Mouse (Mus musculus): ENCODE measurements around the gene Trim17. TPM values are rescaled to one million over a fixed set of nuclear protein-coding genes. Genes with fewer than 3 reads are reported as not detected.

The Trim17 gene
- polyA plus RNA-seq, 1 experiment: not detected

DNA sequence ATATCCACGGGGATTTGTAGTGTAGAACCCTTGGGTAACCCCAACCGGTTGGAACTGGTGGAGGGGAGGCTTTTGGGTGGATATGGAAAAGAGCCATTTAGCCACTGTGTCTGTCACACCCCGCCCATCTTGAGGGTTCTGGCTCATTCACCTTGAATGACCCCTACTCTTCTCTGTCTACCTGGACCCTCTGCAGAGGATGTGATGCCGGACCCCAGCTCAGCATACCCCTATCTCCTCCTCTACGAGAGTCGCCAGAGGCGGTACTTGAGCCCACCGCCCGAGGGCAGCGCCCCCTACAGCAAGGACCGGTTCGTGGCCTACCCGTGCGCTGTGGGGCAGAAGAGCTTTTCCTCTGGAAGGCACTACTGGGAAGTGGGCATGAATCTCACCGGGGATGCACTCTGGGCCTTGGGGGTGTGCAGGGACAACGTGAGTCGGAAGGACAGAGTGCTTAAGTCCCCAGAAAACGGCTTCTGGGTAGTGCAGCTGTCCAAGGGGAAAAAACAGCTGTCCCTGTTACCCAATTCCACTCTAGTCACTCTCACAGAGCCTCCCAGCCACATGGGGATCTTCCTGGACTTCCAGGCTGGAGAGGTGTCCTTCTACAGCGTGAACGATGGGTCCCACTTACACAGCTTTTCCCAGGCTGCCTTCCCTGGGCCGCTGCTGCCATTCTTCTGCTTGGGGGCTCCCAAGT, 16.5 kb downstream of the Trim17 start:
- Histone ChIP-seq H3K4me1 (ENCODE audit: control insufficient read depth, insufficient read depth, low read length) (0 out of 2 replicates have a peak, but pooled peaks cover 4% of the 10 kb centered on the region), H3K27ac (ENCODE audit: insufficient read depth, low read depth, low read length) (no peak overlapping the region), H3K4me3 (ENCODE audit: insufficient read depth, low read depth, low read length) (no peak overlapping the region)
- WGBS: 89% methylated on average over 21 of the region's 21 CpGs
- TF ChIP-seq POLR2A (IDR thresholded peaks at IDR 0.05; ENCODE audit: insufficient read depth, low read depth, low read length) (no peak), CTCF (IDR thresholded peaks at IDR 0.05; ENCODE audit: insufficient read depth, low read depth, low read length) (no peak)

DNA sequence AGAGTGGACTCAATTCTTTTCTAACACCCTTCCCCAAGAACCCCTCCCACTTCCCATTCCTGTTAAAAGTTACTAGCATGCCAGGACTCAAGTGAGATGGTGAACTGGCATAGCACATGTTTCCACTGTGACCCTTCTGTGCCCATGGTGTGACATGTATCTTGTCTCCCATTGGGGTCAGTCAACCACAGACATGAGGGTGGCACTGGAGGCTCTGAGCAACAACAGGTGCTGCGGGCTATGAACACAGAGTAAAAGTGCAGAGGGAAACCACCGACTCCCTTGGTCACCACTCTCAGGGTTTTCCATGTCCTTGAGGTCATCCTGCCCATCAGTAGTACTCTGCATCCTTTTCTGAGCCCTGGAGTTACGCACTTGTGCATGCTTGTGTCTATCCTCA, 17.3 kb downstream of the Trim17 start:
- H3K4me1 ChIP-seq (ENCODE audit: control insufficient read depth, insufficient read depth, low read length): 0 out of 2 replicates have a peak, but pooled peaks cover 4% of the 10 kb centered on the region
- no peak overlapping the region for H3K27ac ChIP-seq (ENCODE audit: insufficient read depth, low read depth, low read length)
- 96% methylated on average over 3 of the region's 3 CpGs for WGBS
- H3K4me3 ChIP-seq (ENCODE audit: insufficient read depth, low read depth, low read length): no peak overlapping the region
- no peak for TF ChIP-seq CTCF (IDR thresholded peaks at IDR 0.05; ENCODE audit: insufficient read depth, low read depth, low read length)
- TF ChIP-seq POLR2A (IDR thresholded peaks at IDR 0.05; ENCODE audit: insufficient read depth, low read depth, low read length): no peak

DNA sequence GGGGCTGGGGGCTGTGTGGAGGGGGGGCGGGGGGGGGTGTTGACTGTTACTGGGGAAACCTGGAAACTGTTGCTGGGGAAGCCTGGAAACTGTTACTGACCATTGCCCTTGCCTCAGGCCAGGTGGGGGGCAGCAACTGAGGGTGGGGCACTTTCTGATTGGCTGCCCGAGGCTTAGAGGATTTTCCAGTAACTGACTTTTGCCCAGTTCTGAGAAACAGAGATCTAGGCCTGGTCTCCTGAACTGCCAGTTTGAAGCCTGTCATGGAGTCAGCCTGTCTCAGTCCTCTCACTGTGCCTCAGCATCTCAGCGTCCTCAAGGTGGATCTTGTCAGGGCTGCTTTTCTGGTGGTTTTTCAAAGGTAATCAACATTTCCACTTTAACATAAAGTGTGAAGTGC, 19.9 kb downstream of the Trim17 start:
- Histone ChIP-seq H3K4me1 (ENCODE audit: control insufficient read depth, insufficient read depth, low read length) (peaks cover 12% of the 10 kb centered on the region), H3K4me3 (ENCODE audit: insufficient read depth, low read depth, low read length) (no peak overlapping the region), H3K27ac (ENCODE audit: insufficient read depth, low read depth, low read length) (no peak overlapping the region)
- TF ChIP-seq CTCF (IDR thresholded peaks at IDR 0.05; ENCODE audit: insufficient read depth, low read depth, low read length) (no peak), POLR2A (IDR thresholded peaks at IDR 0.05; ENCODE audit: insufficient read depth, low read depth, low read length) (no peak)
- 88% methylated on average over 3 of the region's 3 CpGs for WGBS

DNA sequence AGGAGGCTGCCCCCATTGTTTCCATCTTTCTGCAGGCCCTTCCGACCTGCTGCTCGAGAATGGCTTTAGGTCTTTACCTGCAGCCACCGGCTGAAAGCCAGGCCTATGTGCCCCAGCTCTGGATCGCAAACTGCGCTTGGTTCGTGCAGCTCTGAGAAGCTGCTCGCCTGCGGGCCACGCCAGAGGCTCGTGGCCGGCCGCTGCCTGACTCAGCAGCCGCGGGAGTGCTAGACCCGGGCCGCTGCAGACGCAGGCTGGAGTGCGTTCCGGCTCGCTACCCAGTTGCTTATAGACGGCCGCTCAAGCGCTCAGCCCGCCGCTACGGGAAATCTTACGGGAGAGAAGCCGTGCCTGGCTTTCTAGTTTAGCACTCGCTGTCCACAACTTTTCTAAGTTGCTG, 22.7 kb downstream of the Trim17 start:
- under 1% methylated on average over 29 of the region's 29 CpGs for WGBS
- TF ChIP-seq POLR2A (IDR thresholded peaks at IDR 0.05; ENCODE audit: insufficient read depth, low read depth, low read length): no peak
- no peak for TF ChIP-seq CTCF (IDR thresholded peaks at IDR 0.05; ENCODE audit: insufficient read depth, low read depth, low read length)
- Histone ChIP-seq H3K4me1 (ENCODE audit: control insufficient read depth, insufficient read depth, low read length) (peaks cover 32% of the 10 kb centered on the region), H3K4me3 (ENCODE audit: insufficient read depth, low read depth, low read length) (peak overlapping the region; percentile 68), H3K27ac (ENCODE audit: insufficient read depth, low read depth, low read length) (no peak overlapping the region)

DNA sequence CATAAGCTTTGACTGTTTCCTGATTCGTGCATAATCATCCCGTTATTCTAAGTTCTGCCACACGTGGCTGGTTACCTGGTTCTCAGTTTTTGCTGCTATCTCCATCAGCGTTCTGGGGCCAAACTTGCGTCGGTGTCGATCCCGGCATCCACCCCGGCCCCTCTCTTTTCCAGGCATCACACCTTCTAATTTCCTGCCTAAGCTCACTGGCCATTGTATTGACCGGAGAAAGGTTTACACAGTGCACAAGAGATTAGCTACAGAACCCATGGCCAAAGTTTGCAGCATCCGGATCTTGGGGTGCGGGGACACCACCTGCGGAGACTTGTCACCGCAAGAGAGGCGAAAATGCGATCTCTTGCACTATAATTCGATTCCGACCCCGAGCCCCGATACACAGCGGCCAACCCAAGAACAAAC, 23.1 kb downstream of the Trim17 start:
- H3K4me3 ChIP-seq (ENCODE audit: insufficient read depth, low read depth, low read length): peak overlapping the region; percentile 68
- under 1% methylated on average over 21 of the region's 21 CpGs for WGBS
- no peak for TF ChIP-seq POLR2A (IDR thresholded peaks at IDR 0.05; ENCODE audit: insufficient read depth, low read depth, low read length)
- no peak overlapping the region for H3K27ac ChIP-seq (ENCODE audit: insufficient read depth, low read depth, low read length)
- peaks cover 37% of the 10 kb centered on the region for H3K4me1 ChIP-seq (ENCODE audit: control insufficient read depth, insufficient read depth, low read length)

DNA sequence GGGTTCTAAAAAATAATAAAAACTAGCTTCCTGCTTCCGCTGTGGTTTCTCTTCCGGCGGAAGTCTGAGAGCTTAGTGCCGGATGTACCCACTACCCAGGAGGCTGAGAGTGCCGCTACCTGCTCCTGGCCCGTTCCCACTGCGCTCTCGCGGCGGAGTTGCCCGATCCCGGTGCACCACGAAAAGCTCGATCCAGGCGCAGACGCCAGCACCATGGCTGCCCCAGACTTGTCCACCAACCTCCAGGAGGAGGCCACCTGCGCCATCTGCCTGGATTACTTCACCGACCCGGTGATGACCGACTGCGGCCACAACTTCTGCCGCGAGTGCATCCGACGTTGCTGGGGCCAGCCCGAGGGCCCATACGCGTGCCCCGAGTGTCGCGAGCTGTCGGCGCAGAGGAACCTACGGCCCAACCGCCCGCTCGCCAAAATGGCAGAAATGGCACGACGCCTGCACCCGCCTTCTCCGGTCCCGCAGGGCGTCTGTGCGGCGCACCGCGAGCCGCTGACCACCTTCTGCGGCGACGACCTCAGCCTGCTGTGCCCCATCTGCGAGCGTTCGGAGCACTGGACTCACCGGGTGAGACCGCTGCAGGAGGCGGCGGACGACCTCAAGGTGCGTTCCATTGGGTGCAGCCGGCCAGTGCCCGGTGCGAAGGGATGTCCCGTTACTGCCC, 23.7 kb downstream of the Trim17 start, which contains the start of gene Trim11:
Trim11 (plus strand) TSS at position 67 of the 679 bp plus-strand sequence.
- under 1% methylated on average over 64 of the region's 64 CpGs for WGBS
- no peak for TF ChIP-seq CTCF (IDR thresholded peaks at IDR 0.05; ENCODE audit: insufficient read depth, low read depth, low read length)
- peak; percentile 50; the same call in 1 of the 2 replicates for TF ChIP-seq POLR2A (IDR thresholded peaks at IDR 0.05; ENCODE audit: insufficient read depth, low read depth, low read length)

DNA sequence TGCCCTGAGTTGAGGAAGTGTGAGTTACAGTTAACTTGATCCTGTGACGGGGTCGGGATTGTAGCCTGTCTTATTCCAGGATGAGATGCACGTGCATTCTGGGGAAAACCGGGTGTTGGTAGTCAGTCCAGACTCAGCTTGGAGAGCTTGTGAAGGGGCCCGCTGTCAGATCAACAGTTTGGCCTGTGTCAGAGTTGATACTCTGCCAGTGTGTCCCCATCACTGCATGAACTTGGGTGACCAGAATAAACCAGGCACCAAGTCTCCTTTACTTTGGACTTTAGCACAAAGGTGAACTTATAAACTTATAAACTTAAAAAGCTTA, 24.2 kb downstream of the Trim17 start:
- Histone ChIP-seq H3K4me3 (ENCODE audit: insufficient read depth, low read depth, low read length) (peak overlapping the region; percentile 68), H3K27ac (ENCODE audit: insufficient read depth, low read depth, low read length) (no peak overlapping the region), H3K4me1 (ENCODE audit: control insufficient read depth, insufficient read depth, low read length) (peaks cover 40% of the 10 kb centered on the region)
- TF ChIP-seq POLR2A (IDR thresholded peaks at IDR 0.05; ENCODE audit: insufficient read depth, low read depth, low read length) (no peak), CTCF (IDR thresholded peaks at IDR 0.05; ENCODE audit: insufficient read depth, low read depth, low read length) (no peak)
- 1% methylated on average over 5 of the region's 5 CpGs for WGBS

More for the DNA sequence above, 23.7 kb downstream of the Trim17 start, which contains the start of gene Trim11:
- Histone ChIP-seq H3K4me1 (ENCODE audit: control insufficient read depth, insufficient read depth, low read length) (peaks cover 40% of the 10 kb centered on the region), H3K27ac (ENCODE audit: insufficient read depth, low read depth, low read length) (peak within 1 kb of the TSS; percentile 12; the same call in 1 of the 2 replicates), H3K4me3 (ENCODE audit: insufficient read depth, low read depth, low read length) (peak within 1 kb of the TSS; percentile 68)

DNA sequence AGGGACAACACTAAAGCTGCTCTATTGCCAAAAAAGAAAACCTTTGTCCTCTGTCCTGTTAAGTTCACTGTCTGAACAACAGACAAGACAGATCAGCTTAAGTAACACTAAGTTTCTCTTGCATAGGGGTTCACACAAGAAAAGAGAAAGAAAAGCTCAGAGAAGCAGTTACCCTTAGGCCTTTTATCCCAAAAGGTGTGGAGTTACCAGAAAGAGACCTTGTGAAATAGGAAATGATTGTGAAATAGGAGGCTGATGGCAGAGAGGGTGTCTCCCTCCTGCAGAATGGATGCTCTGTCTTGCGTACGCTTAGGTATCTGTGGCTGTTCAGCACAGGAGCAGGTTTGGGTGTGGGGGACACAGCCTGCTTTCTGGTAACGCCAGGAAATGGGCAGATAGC, 24.7 kb downstream of the Trim17 start:
- WGBS: 72% methylated on average over 3 of the region's 3 CpGs
- Histone ChIP-seq H3K27ac (ENCODE audit: insufficient read depth, low read depth, low read length) (no peak overlapping the region), H3K4me3 (ENCODE audit: insufficient read depth, low read depth, low read length) (peak overlapping the region; percentile 22), H3K4me1 (ENCODE audit: control insufficient read depth, insufficient read depth, low read length) (peaks cover 40% of the 10 kb centered on the region)
- TF ChIP-seq POLR2A (IDR thresholded peaks at IDR 0.05; ENCODE audit: insufficient read depth, low read depth, low read length) (no peak), CTCF (IDR thresholded peaks at IDR 0.05; ENCODE audit: insufficient read depth, low read depth, low read length) (no peak)

DNA sequence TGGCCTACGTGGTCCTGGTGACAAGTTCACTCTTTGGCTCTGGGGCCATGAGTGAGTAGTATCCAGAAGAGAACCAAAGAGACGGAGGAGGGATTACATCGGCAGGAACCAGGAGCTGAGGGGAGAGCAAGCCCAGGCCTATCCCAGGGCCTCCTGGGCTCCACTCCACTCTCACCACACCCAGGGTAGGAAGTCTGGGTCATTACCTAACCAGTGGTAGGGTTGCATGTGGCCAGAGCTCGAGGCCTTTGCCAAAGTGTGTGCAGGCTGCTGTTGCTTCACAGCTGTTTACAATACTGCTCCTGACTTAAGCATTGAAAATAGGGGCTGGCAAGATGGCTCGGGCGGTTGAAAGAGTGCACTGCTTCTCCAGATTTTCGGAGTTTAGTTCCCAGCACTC, 25.2 kb downstream of the Trim17 start:
- peak overlapping the region; percentile 22 for H3K4me3 ChIP-seq (ENCODE audit: insufficient read depth, low read depth, low read length)
- TF ChIP-seq POLR2A (IDR thresholded peaks at IDR 0.05; ENCODE audit: insufficient read depth, low read depth, low read length): no peak
- no peak for TF ChIP-seq CTCF (IDR thresholded peaks at IDR 0.05; ENCODE audit: insufficient read depth, low read depth, low read length)
- WGBS: 51% methylated on average over 7 of the region's 7 CpGs
- H3K4me1 ChIP-seq (ENCODE audit: control insufficient read depth, insufficient read depth, low read length): peaks cover 41% of the 10 kb centered on the region
- no peak overlapping the region for H3K27ac ChIP-seq (ENCODE audit: insufficient read depth, low read depth, low read length)
